Mouse (Mus musculus): ENCODE measurements around the gene Tenm4. TPM values are rescaled to one million over a fixed set of nuclear protein-coding genes. Genes with fewer than 3 reads are reported as not detected.

The Tenm4 gene
- polyA plus RNA-seq, 1 experiment from 2014 or later = 45.8 TPM

DNA sequence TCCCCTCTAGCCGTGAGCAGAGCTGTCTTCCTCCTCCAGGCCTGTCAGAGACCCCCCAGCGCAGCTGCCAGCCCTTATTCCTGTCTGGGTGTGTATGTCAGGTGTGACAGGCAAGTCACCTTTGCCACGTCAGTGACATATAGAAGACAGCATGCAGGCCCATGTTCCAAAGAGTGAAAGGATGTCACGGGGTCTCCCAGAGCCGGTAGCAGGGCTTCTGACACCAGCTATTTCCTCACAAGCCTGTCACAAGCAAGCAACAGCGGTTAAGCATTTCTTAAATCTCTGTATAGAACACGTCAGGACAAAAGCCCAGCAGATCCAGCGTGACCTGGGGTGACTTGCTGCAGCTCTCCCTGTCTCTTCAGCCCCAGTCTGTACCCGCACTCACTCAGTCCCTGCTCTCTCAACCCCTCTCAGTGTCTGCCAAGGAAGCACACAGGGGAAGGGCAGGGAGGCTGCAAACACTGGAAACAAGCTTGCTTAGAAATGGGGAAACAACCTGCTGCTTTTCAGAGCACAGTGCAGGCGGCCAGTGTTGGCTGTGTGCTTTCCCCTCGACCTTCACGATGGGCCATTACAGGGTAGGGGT is 276.9 kb downstream of the Tenm4 start:
- Histone ChIP-seq H3K27ac (no peak overlapping the region), H3K4me2 (no peak overlapping the region), H3K36me3 (no peaks in the 10 kb centered on the region), H3K9ac (replicated peaks) (no peak overlapping the region), H3K4me3 (replicated peaks) (no peak overlapping the region), H3K27me3 (no peaks in the 10 kb centered on the region), H3K4me1 (replicated peaks) (no peaks in the 10 kb centered on the region), H3K9me3 (no peaks in the 10 kb centered on the region)
- ATAC-seq (ENCODE audit: insufficient number of reproducible peaks, insufficient read depth, low FRiP score, low TSS enrichment, low read depth) = no peak
- WGBS = 80% methylated on average over 12 of the region's 12 CpGs

DNA sequence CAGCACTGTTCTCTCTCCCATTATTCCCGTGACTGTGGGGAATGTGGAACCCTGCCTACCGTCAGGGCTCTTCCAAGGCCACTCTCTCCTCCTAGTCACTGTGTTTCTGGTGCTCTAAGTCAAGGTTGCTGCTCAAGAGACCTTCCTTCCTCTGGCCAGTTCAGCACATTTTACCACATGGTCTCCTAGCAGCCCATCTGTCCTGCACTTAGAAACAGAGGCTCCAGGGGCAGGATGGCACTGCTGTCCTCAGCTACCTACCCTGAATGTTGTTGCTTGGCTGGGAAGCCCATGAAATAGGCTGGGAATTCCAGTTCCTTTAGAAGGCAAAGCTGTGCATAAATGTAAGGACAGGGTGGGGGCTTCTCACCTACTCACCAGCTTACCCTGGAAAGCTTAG is 284.9 kb downstream of the Tenm4 start:
- 61% methylated on average over 2 of the region's 2 CpGs for WGBS
- no peak for ATAC-seq (ENCODE audit: insufficient number of reproducible peaks, insufficient read depth, low FRiP score, low TSS enrichment, low read depth)
- Histone ChIP-seq H3K4me2 (no peak overlapping the region), H3K27ac (no peak overlapping the region), H3K27me3 (no peaks in the 10 kb centered on the region), H3K4me1 (replicated peaks) (no peaks in the 10 kb centered on the region), H3K9ac (replicated peaks) (no peak overlapping the region), H3K36me3 (no peaks in the 10 kb centered on the region), H3K4me3 (replicated peaks) (no peak overlapping the region), H3K9me3 (no peaks in the 10 kb centered on the region)

DNA sequence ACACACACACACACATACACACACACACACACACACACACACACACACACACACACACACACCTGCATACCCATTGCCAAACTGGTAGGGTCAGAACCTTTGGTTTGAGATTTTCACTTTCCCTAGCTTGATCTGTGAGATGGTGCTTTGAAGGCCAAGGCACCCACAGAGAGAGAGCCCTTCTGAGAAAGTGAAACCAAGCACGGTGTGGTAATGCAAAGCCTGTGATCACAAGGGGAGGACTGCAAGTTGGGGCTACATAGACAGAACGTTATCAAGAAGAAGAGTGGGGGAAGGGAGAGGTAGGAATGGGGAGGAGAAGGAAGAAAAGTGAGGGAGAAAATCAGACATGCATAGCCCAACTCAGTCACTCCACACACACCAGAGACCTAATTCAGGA is 285.6 kb downstream of the Tenm4 start:
- Histone ChIP-seq H3K27me3 (no peaks in the 10 kb centered on the region), H3K4me2 (no peak overlapping the region), H3K9ac (replicated peaks) (no peak overlapping the region), H3K36me3 (no peaks in the 10 kb centered on the region), H3K4me1 (replicated peaks) (no peaks in the 10 kb centered on the region), H3K27ac (no peak overlapping the region), H3K9me3 (no peaks in the 10 kb centered on the region), H3K4me3 (replicated peaks) (no peak overlapping the region)
- WGBS = 66% methylated on average over 2 of the region's 2 CpGs
- no peak for ATAC-seq (ENCODE audit: insufficient number of reproducible peaks, insufficient read depth, low FRiP score, low TSS enrichment, low read depth)

DNA sequence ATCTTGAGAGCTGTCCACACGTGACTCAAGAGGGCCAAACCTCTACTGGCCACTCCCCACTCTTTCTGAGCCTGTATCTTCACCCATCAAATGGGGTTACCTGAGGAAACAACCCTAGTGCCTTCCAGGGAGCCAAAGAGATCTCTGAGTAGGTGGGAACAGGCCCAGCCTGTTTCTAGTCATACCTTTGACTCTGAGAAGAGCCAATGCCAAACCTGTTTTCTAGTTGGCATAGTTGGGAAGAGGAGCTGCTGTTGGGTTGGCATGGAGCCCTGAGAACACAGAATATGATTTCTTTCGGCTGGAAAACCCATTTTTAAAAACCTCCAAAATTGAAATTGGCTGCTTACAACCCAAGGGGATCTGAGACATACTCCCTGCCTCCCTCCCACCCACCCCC is 286.8 kb downstream of the Tenm4 start:
- H3K9me3 ChIP-seq = no peaks in the 10 kb centered on the region
- H3K4me2 ChIP-seq = no peak overlapping the region
- no peak for ATAC-seq (ENCODE audit: insufficient number of reproducible peaks, insufficient read depth, low FRiP score, low TSS enrichment, low read depth)
- 81% methylated on average over 2 of the region's 2 CpGs for WGBS
- no peaks in the 10 kb centered on the region for H3K27me3 ChIP-seq
- no peak overlapping the region for H3K4me3 ChIP-seq (replicated peaks)
- no peak overlapping the region for H3K9ac ChIP-seq (replicated peaks)
- no peaks in the 10 kb centered on the region for H3K4me1 ChIP-seq (replicated peaks)
- no peak overlapping the region for H3K27ac ChIP-seq
- H3K36me3 ChIP-seq = no peaks in the 10 kb centered on the region

GRCm38 (mm10) chr7:96458992-96459391 is 287.9 kb downstream of the Tenm4 start:
- Histone ChIP-seq H3K4me2 (no peak overlapping the region), H3K9me3 (no peaks in the 10 kb centered on the region), H3K9ac (replicated peaks) (no peak overlapping the region), H3K27me3 (no peaks in the 10 kb centered on the region), H3K36me3 (no peaks in the 10 kb centered on the region), H3K27ac (no peak overlapping the region), H3K4me3 (replicated peaks) (no peak overlapping the region), H3K4me1 (replicated peaks) (no peaks in the 10 kb centered on the region)
- WGBS = 66% methylated on average over 6 of the region's 6 CpGs
- ATAC-seq (ENCODE audit: insufficient number of reproducible peaks, insufficient read depth, low FRiP score, low TSS enrichment, low read depth) = no peak

DNA sequence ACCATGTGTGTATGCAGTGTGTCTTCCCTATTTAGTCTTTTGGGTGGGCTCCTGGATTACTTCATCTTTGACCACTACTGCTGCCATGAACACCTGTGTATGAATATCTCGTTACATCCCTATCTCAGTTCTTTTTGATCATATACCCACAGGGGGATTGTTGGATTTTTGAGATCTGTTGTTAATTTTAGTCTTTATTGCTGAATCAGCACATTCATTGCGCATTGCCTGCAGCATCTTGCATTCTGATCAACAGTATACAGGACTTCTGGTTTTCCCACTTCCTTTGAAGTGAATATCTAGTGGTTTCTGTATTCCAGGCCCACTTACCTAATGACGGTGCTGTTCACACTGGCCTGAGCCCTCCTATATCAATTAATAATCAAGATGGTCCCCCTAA is 295.7 kb downstream of the Tenm4 start:
- Histone ChIP-seq H3K9ac (replicated peaks) (no peak overlapping the region), H3K9me3 (no peaks in the 10 kb centered on the region), H3K4me2 (no peak overlapping the region), H3K4me1 (replicated peaks) (no peaks in the 10 kb centered on the region), H3K4me3 (replicated peaks) (no peak overlapping the region), H3K36me3 (no peaks in the 10 kb centered on the region), H3K27ac (no peak overlapping the region), H3K27me3 (no peaks in the 10 kb centered on the region)
- WGBS = 74% methylated on average over 3 of the region's 3 CpGs
- ATAC-seq (ENCODE audit: insufficient number of reproducible peaks, insufficient read depth, low FRiP score, low TSS enrichment, low read depth) = no peak

GRCm38 (mm10) chr7:96470821-96471220 is 299.8 kb downstream of the Tenm4 start:
- no peaks in the 10 kb centered on the region for H3K36me3 ChIP-seq
- 78% methylated on average over 6 of the region's 6 CpGs for WGBS
- H3K4me1 ChIP-seq (replicated peaks) = no peaks in the 10 kb centered on the region
- H3K4me3 ChIP-seq (replicated peaks) = no peak overlapping the region
- no peaks in the 10 kb centered on the region for H3K9me3 ChIP-seq
- no peak overlapping the region for H3K9ac ChIP-seq (replicated peaks)
- ATAC-seq (ENCODE audit: insufficient number of reproducible peaks, insufficient read depth, low FRiP score, low TSS enrichment, low read depth) = no peak
- no peak overlapping the region for H3K27ac ChIP-seq
- no peak overlapping the region for H3K4me2 ChIP-seq
- no peaks in the 10 kb centered on the region for H3K27me3 ChIP-seq

DNA sequence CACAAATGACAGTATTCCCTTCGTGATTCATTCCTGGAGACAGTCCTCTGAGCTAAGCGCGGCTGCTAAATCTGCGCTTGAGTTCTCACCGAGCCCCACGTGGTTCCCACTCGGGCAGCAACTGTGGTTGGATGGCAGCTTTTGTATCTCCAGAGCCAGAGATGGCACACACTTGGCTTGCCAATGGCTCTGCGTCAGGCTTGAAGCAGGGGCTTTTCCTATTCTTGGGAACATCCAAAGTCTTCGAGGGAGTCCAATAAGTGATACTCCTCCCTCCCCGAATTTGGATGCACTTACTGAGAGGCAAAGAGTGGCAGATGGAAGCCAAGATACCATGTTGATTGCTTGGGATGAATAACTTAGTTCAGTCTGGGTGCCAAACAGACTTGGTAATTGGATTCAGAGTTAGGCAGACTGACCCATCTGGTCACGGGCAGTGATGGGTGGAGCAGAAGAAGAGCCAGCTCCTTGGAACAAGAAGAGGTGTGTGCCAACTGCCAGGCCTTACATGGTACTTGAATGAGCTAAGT is 303.6 kb downstream of the Tenm4 start:
- H3K9ac ChIP-seq (replicated peaks) = no peak overlapping the region
- H3K4me2 ChIP-seq = no peak overlapping the region
- ATAC-seq (ENCODE audit: insufficient number of reproducible peaks, insufficient read depth, low FRiP score, low TSS enrichment, low read depth) = no peak
- no peaks in the 10 kb centered on the region for H3K9me3 ChIP-seq
- H3K27me3 ChIP-seq = no peaks in the 10 kb centered on the region
- no peak overlapping the region for H3K27ac ChIP-seq
- no peaks in the 10 kb centered on the region for H3K4me1 ChIP-seq (replicated peaks)
- no peaks in the 10 kb centered on the region for H3K36me3 ChIP-seq
- no peak overlapping the region for H3K4me3 ChIP-seq (replicated peaks)
- 89% methylated on average over 11 of the region's 11 CpGs for WGBS

- H3K36me3 ChIP-seq = no peaks in the 10 kb centered on the region
- no peak overlapping the region for H3K4me2 ChIP-seq
- no peak overlapping the region for H3K9ac ChIP-seq (replicated peaks)
- H3K4me1 ChIP-seq (replicated peaks) = no peaks in the 10 kb centered on the region
- 87% methylated on average over 6 of the region's 6 CpGs for WGBS
- no peak overlapping the region for H3K4me3 ChIP-seq (replicated peaks)
- H3K9me3 ChIP-seq = no peaks in the 10 kb centered on the region
- H3K27ac ChIP-seq = no peak overlapping the region
- no peaks in the 10 kb centered on the region; the same call in 1 of the 2 replicates for H3K27me3 ChIP-seq
- ATAC-seq (ENCODE audit: insufficient number of reproducible peaks, insufficient read depth, low FRiP score, low TSS enrichment, low read depth) = no peak
Observed at GRCm38 (mm10) chr7:96476987-96477613, 306.1 kb downstream of the Tenm4 start.

DNA sequence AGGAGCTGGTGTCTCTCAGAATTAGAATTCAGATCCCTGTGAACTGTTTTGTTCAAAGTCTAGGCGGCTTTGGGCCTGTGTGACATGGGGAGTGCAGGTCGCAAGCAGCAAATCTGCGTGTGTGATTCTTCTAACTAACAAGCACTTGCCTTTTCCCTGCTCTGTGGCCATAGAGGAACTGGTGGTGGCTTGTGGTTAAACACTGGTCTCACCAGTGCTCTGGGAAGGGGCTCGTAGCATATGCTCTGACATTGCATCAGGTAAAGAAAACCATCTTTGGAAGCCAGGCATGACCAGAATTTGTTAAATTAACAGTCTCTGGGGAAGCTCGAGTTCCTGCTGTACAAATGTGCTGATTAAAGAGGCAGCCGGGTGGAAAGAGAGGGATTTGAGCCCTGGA is 308.1 kb downstream of the Tenm4 start:
- 71% methylated on average over 6 of the region's 6 CpGs for WGBS
- no peak for ATAC-seq (ENCODE audit: insufficient number of reproducible peaks, insufficient read depth, low FRiP score, low TSS enrichment, low read depth)
- no peaks in the 10 kb centered on the region for H3K36me3 ChIP-seq

DNA sequence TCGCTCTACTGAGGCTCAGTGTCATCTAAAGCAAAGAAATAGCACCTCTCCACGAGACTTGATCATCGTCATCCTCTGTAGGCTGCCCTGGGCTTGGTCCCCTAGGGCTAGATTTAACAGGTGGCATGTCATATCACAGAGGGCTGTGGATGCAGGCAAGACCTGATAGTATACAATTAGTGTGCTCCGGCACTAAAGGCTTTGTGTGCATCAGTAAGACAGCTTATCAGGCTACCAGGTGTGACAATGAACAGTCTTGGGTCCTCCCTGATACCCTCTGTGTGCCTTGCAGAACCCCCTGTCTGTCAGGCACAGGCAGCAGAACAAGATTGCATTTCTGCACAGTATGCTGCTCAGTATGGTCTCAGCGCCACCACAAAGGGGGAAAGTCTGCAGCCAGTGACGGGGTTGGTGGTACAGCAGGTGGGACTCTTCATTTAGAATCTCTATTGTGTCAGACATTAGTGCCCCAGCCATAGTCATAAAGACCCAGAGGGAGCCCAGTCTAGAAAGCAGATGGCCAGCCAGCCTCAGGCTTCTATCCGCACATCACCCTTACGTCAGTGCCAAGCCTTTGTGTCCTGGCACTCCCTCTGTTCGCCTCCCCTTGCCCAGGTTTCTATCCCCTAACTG is 309.4 kb downstream of the Tenm4 start:
- no peak overlapping the region for H3K4me3 ChIP-seq (replicated peaks)
- H3K9ac ChIP-seq (replicated peaks) = no peak overlapping the region
- H3K4me1 ChIP-seq (replicated peaks) = peaks cover 10% of the 10 kb centered on the region
- ATAC-seq (ENCODE audit: insufficient number of reproducible peaks, insufficient read depth, low FRiP score, low TSS enrichment, low read depth) = no peak
- H3K27me3 ChIP-seq = no peaks in the 10 kb centered on the region; the same call in 1 of the 2 replicates
- H3K27ac ChIP-seq = no peak overlapping the region
- H3K4me2 ChIP-seq = no peak overlapping the region
- 84% methylated on average over 9 of the region's 9 CpGs for WGBS
- no peaks in the 10 kb centered on the region for H3K36me3 ChIP-seq
- no peaks in the 10 kb centered on the region for H3K9me3 ChIP-seq

More for the DNA sequence above, 308.1 kb downstream of the Tenm4 start:
- Histone ChIP-seq H3K27ac (no peak overlapping the region), H3K27me3 (no peaks in the 10 kb centered on the region; the same call in 1 of the 2 replicates), H3K4me2 (no peak overlapping the region), H3K9me3 (no peaks in the 10 kb centered on the region), H3K9ac (replicated peaks) (no peak overlapping the region), H3K4me3 (replicated peaks) (no peak overlapping the region), H3K4me1 (replicated peaks) (peaks cover 8% of the 10 kb centered on the region)
